Mouse (Mus musculus): ENCODE measurements around the gene Cbx2.

GRCm38 (mm10) chr11:118974340-118974739 is 48.4 kb upstream of the Cbx2 start:
- TF ChIP-seq EP300 (IDR thresholded peaks at IDR 0.05; ENCODE audit: low read depth) (no peak), CTCF (IDR thresholded peaks at IDR 0.05; ENCODE audit: low read depth) (no peak)
